Mouse (Mus musculus) thymus, adult 2 months (tissue): ENCODE data around the gene Cxcr5. TPM values are rescaled to one million over a fixed set of nuclear protein-coding genes. Genes with fewer than 3 reads are reported as not detected.
A peak's percentile ranks its signal among the peaks of the same experiment; 100 is the strongest.

Experiments
- DNase-seq: peaks from one replicate; pipeline ENCODE4 v3.0.0; 2021
- H3K27ac ChIP-seq: fragments of 200-500 bp; 2 replicates; pipeline ENCODE4 v1.5.1; 2012; ENCODE audit warnings: low read length, control low read depth; ENCODE audit not compliant: control insufficient read depth, insufficient read depth
- H3K27me3 ChIP-seq: fragments of 200-500 bp; 2 replicates; pipeline ENCODE4 v1.6.1; 2012; ENCODE audit warnings: mild to moderate bottlenecking, low read length, moderate library complexity, mixed read lengths; ENCODE audit not compliant: control insufficient read depth, insufficient read depth
- H3K36me3 ChIP-seq: fragments of 200-500 bp; 2 replicates; pipeline ENCODE4 v1.6.1; 2012; ENCODE audit warnings: mild to moderate bottlenecking, low read length, moderate library complexity; ENCODE audit not compliant: control insufficient read depth, insufficient read depth
- H3K4me1 ChIP-seq: fragments of 200-500 bp; replicated peaks from 2 replicates; pipeline ENCODE4 v1.6.1; 2012; ENCODE audit warnings: low read length; ENCODE audit not compliant: control insufficient read depth, insufficient read depth
- H3K4me3 ChIP-seq: fragments of 200-500 bp; 2 replicates; pipeline ENCODE4 v1.5.1; 2012; ENCODE audit warnings: mild to moderate bottlenecking, low read length, control low read depth, moderate library complexity; ENCODE audit not compliant: control insufficient read depth, insufficient read depth
- CTCF ChIP-seq: fragments of 200-500 bp; IDR thresholded peaks from 2 replicates; pipeline ENCODE4 v1.5.1; 2012; ENCODE audit warnings: mild to moderate bottlenecking, control low read depth, low read length, moderate library complexity, borderline replicate concordance; ENCODE audit not compliant: control insufficient read depth, poor library complexity, insufficient read depth; ENCODE audit errors: extremely low read depth
- POLR2A ChIP-seq: fragments of 200-500 bp; IDR thresholded peaks from 2 replicates; pipeline ENCODE4 v1.6.1; 2012; ENCODE audit warnings: mild to moderate bottlenecking, low read length, control low read depth, moderate library complexity; ENCODE audit not compliant: control insufficient read depth, poor library complexity, insufficient read depth; ENCODE audit errors: extremely low read depth
- WGBS: fragments of 180-500 bp; shearing (Covaris S2); methylation state at CpG from one replicate; pipeline ENCODE4 v1.1.7; 2018; 5-methylcytosine and 5-hydroxymethylcytosine counted together
- polyA plus RNA-seq: library from polyadenylated mRNA; depleted of rRNA; stranded (reverse); fragments of >200 nt; gene quantifications from 2 replicates; pipeline ENCODE4 v1.2.3, GENCODE M21; 2012

Cxcr5 gene
- polyA plus RNA-seq, 1 experiment = 7.7 TPM

- H3K27ac ChIP-seq = no peak overlapping the region
- H3K36me3 ChIP-seq = no peaks in the 10 kb centered on the region
- no peak for DNase-seq
- H3K4me3 ChIP-seq = no peak overlapping the region
- TF ChIP-seq POLR2A (no peak), CTCF (no peak)
- H3K4me1 ChIP-seq = peaks cover 44% of the 10 kb centered on the region
- H3K27me3 ChIP-seq = no peaks in the 10 kb centered on the region
- WGBS = 58% methylated on average over 5 of the region's 5 CpGs
Observed at GRCm38 (mm10) chr9:44524235-44524826, 37.3 kb downstream of the Cxcr5 start.

- no peaks in the 10 kb centered on the region for H3K36me3 ChIP-seq
- TF ChIP-seq POLR2A (no peak), CTCF (no peak)
- no peak overlapping the region for H3K27ac ChIP-seq
- 92% methylated on average over 5 of the region's 5 CpGs for WGBS
- no peak overlapping the region for H3K4me3 ChIP-seq
- DNase-seq = no peak
- H3K4me1 ChIP-seq = peaks cover 50% of the 10 kb centered on the region
- no peaks in the 10 kb centered on the region for H3K27me3 ChIP-seq
Observed at GRCm38 (mm10) chr9:44523686-44524085, 38.0 kb downstream of the Cxcr5 start.

- Histone ChIP-seq H3K27ac (no peak overlapping the region), H3K27me3 (no peaks in the 10 kb centered on the region), H3K4me1 (peaks cover 52% of the 10 kb centered on the region), H3K4me3 (no peak overlapping the region), H3K36me3 (no peaks in the 10 kb centered on the region)
- TF ChIP-seq POLR2A (no peak), CTCF (no peak)
- WGBS = 26% methylated on average over 10 of the region's 10 CpGs
- DNase-seq = no peak
Observed at GRCm38 (mm10) chr9:44521927-44522326, 39.8 kb downstream of the Cxcr5 start.

GRCm38 (mm10) chr9:44518068-44518467, 43.6 kb downstream of the Cxcr5 start:
- TF ChIP-seq POLR2A = no peak
- no peak for TF ChIP-seq CTCF
- Histone ChIP-seq H3K27ac (no peak overlapping the region), H3K27me3 (no peaks in the 10 kb centered on the region), H3K36me3 (no peaks in the 10 kb centered on the region), H3K4me1 (peaks cover 51% of the 10 kb centered on the region), H3K4me3 (no peak overlapping the region)
- DNase-seq = no peak
- WGBS = 89% methylated on average over 7 of the region's 7 CpGs

GRCm38 (mm10) chr9:44517368-44517767, 44.3 kb downstream of the Cxcr5 start:
- 47% methylated on average over 4 of the region's 4 CpGs for WGBS
- H3K4me3 ChIP-seq = no peak overlapping the region
- peak overlapping the region; percentile 27 for H3K27ac ChIP-seq
- no peak for TF ChIP-seq POLR2A
- TF ChIP-seq CTCF = no peak
- H3K4me1 ChIP-seq = peaks cover 57% of the 10 kb centered on the region
- no peak for DNase-seq
- H3K36me3 ChIP-seq = no peaks in the 10 kb centered on the region
- no peaks in the 10 kb centered on the region for H3K27me3 ChIP-seq

- no peak overlapping the region for H3K4me3 ChIP-seq
- 33% methylated on average over 5 of the region's 5 CpGs for WGBS
Observed at GRCm38 (mm10) chr9:44515891-44516290, 45.8 kb downstream of the Cxcr5 start.

GRCm38 (mm10) chr9:44515131-44515751, 46.4 kb downstream of the Cxcr5 start:
- Histone ChIP-seq H3K4me3 (no peak overlapping the region), H3K27me3 (no peaks in the 10 kb centered on the region), H3K27ac (peak overlapping the region; percentile 92), H3K36me3 (no peaks in the 10 kb centered on the region), H3K4me1 (peaks cover 71% of the 10 kb centered on the region)
- TF ChIP-seq POLR2A (0 out of 2 replicates have a peak, but pooled peaks have one; percentile 31), CTCF (no peak)
- WGBS = 2% methylated on average over 12 of the region's 12 CpGs
- DNase-seq = peak; percentile 83

More at GRCm38 (mm10) chr9:44515891-44516290, 45.8 kb downstream of the Cxcr5 start:
- H3K27me3 ChIP-seq = no peaks in the 10 kb centered on the region
- H3K27ac ChIP-seq = peak overlapping the region; percentile 92
- H3K36me3 ChIP-seq = no peaks in the 10 kb centered on the region
- TF ChIP-seq POLR2A (no peak), CTCF (no peak)
- no peak for DNase-seq
- peaks cover 65% of the 10 kb centered on the region for H3K4me1 ChIP-seq

GRCm38 (mm10) chr9:44514147-44514546, 47.5 kb downstream of the Cxcr5 start:
- peaks cover 76% of the 10 kb centered on the region for H3K4me1 ChIP-seq
- TF ChIP-seq POLR2A = no peak
- no peak for TF ChIP-seq CTCF
- H3K36me3 ChIP-seq = no peaks in the 10 kb centered on the region
- H3K27me3 ChIP-seq = no peaks in the 10 kb centered on the region
- no peak overlapping the region for H3K27ac ChIP-seq
- H3K4me3 ChIP-seq = no peak overlapping the region
- 54% methylated on average over 5 of the region's 5 CpGs for WGBS
- DNase-seq = no peak
